Mouse (Mus musculus): Measurements from ENCODE around the gene Brd3. TPM values are rescaled to one million over a fixed set of nuclear protein-coding genes. Genes with fewer than 3 reads are reported as not detected.
A peak's percentile ranks its signal among the peaks of the same experiment; 100 is the strongest.

Brd3 gene
- total and polyA plus RNA-seq, 2 experiments: 5.8 to 14.8 TPM

- WGBS: 2% methylated on average over 54 of the region's 58 CpGs
- H3K27me3 ChIP-seq (ENCODE audit: control insufficient read depth, insufficient read depth, low read length): no peaks in the 10 kb centered on the region
These were observed 80.5 kb downstream of the Brd3 start, which contains the start of gene Vav2 for GRCm38 (mm10) chr2:27426855-27427457. Gene Vav2 (minus strand): TSS chr2:27427033.

GRCm38 (mm10) chr2:27426406-27426854, 81.0 kb downstream of the Brd3 start:
- TF ChIP-seq POLR2A (IDR thresholded peaks at IDR 0.05; ENCODE audit: extremely low read depth, insufficient read depth, low read length) (0 out of 2 replicates have a peak, but pooled peaks have one; percentile 40), CTCF (IDR thresholded peaks at IDR 0.05; ENCODE audit: low read depth, low read length) (no peak)
- no peaks in the 10 kb centered on the region for H3K27me3 ChIP-seq (ENCODE audit: control insufficient read depth, insufficient read depth, low read length)
- DNase-seq (ENCODE audit: extremely low read depth, low read depth, low spot score): peak; percentile 57
- H3K4me3 ChIP-seq (ENCODE audit: insufficient read depth, low read depth, low read length): peak overlapping the region; percentile 96
- no peaks in the 10 kb centered on the region for H3K36me3 ChIP-seq (ENCODE audit: control insufficient read depth, insufficient read depth, low read length)
- peaks cover 45% of the 10 kb centered on the region for H3K79me2 ChIP-seq (ENCODE audit: control insufficient read depth, insufficient read depth, low read length)
- H3K27ac ChIP-seq (replicated peaks; ENCODE audit: insufficient read depth, low read depth, low read length): peak overlapping the region; percentile 96
- peak overlapping the region; percentile 94 for H3K9ac ChIP-seq (ENCODE audit: low read depth, low read length)
- H3K4me1 ChIP-seq (ENCODE audit: control insufficient read depth, insufficient read depth, low read length): peaks cover 23% of the 10 kb centered on the region
- WGBS: under 1% methylated on average over 64 of the region's 64 CpGs

More at GRCm38 (mm10) chr2:27426855-27427457, 80.5 kb downstream of the Brd3 start, which contains the start of gene Vav2:
- DNase-seq (ENCODE audit: extremely low read depth, low read depth, low spot score): peak; percentile 79
- Histone ChIP-seq H3K27ac (replicated peaks; ENCODE audit: insufficient read depth, low read depth, low read length) (peak within 1 kb of the TSS; percentile 96), H3K79me2 (ENCODE audit: control insufficient read depth, insufficient read depth, low read length) (peaks cover 41% of the 10 kb centered on the region), H3K4me1 (ENCODE audit: control insufficient read depth, insufficient read depth, low read length) (peaks cover 18% of the 10 kb centered on the region), H3K9ac (ENCODE audit: low read depth, low read length) (peak within 1 kb of the TSS; percentile 94), H3K36me3 (ENCODE audit: control insufficient read depth, insufficient read depth, low read length) (no peaks in the 10 kb centered on the region), H3K4me3 (ENCODE audit: insufficient read depth, low read depth, low read length) (peak within 1 kb of the TSS; percentile 96)
- TF ChIP-seq POLR2A (IDR thresholded peaks at IDR 0.05; ENCODE audit: extremely low read depth, insufficient read depth, low read length) (peak; percentile 34; the same call in 1 of the 2 replicates), CTCF (IDR thresholded peaks at IDR 0.05; ENCODE audit: low read depth, low read length) (no peak)

- TF ChIP-seq CTCF (IDR thresholded peaks at IDR 0.05; ENCODE audit: low read depth, low read length) (no peak), POLR2A (IDR thresholded peaks at IDR 0.05; ENCODE audit: extremely low read depth, insufficient read depth, low read length) (no peak)
- H3K4me3 ChIP-seq (ENCODE audit: insufficient read depth, low read depth, low read length): peak overlapping the region; percentile 96
- peak overlapping the region; percentile 84 for H3K9ac ChIP-seq (ENCODE audit: low read depth, low read length)
- under 1% methylated on average over 59 of the region's 60 CpGs for WGBS
- peaks cover 48% of the 10 kb centered on the region for H3K79me2 ChIP-seq (ENCODE audit: control insufficient read depth, insufficient read depth, low read length)
- H3K27ac ChIP-seq (replicated peaks; ENCODE audit: insufficient read depth, low read depth, low read length): peak overlapping the region; percentile 76
- no peak for DNase-seq (ENCODE audit: extremely low read depth, low read depth, low spot score)
- H3K4me1 ChIP-seq (ENCODE audit: control insufficient read depth, insufficient read depth, low read length): peaks cover 23% of the 10 kb centered on the region
- no peaks in the 10 kb centered on the region for H3K36me3 ChIP-seq (ENCODE audit: control insufficient read depth, insufficient read depth, low read length)
- H3K27me3 ChIP-seq (ENCODE audit: control insufficient read depth, insufficient read depth, low read length): no peaks in the 10 kb centered on the region
These were observed 81.6 kb downstream of the Brd3 start for GRCm38 (mm10) chr2:27425751-27426405.

- WGBS: 3% methylated on average over 20 of the region's 20 CpGs
- TF ChIP-seq CTCF (IDR thresholded peaks at IDR 0.05; ENCODE audit: low read depth, low read length) (no peak), POLR2A (IDR thresholded peaks at IDR 0.05; ENCODE audit: extremely low read depth, insufficient read depth, low read length) (no peak)
- H3K27me3 ChIP-seq (ENCODE audit: control insufficient read depth, insufficient read depth, low read length): no peaks in the 10 kb centered on the region
- H3K27ac ChIP-seq (replicated peaks; ENCODE audit: insufficient read depth, low read depth, low read length): peak overlapping the region; percentile 76; the same call in 1 of the 2 replicates
- H3K4me1 ChIP-seq (ENCODE audit: control insufficient read depth, insufficient read depth, low read length): peaks cover 26% of the 10 kb centered on the region
- H3K36me3 ChIP-seq (ENCODE audit: control insufficient read depth, insufficient read depth, low read length): no peaks in the 10 kb centered on the region
- peaks cover 52% of the 10 kb centered on the region for H3K79me2 ChIP-seq (ENCODE audit: control insufficient read depth, insufficient read depth, low read length)
- H3K9ac ChIP-seq (ENCODE audit: low read depth, low read length): peak overlapping the region; percentile 84
- H3K4me3 ChIP-seq (ENCODE audit: insufficient read depth, low read depth, low read length): peak overlapping the region; percentile 96
- no peak for DNase-seq (ENCODE audit: extremely low read depth, low read depth, low spot score)
These were observed 82.3 kb downstream of the Brd3 start for GRCm38 (mm10) chr2:27425161-27425611.

GRCm38 (mm10) chr2:27423596-27423995, 83.9 kb downstream of the Brd3 start:
- no peaks in the 10 kb centered on the region for H3K36me3 ChIP-seq (ENCODE audit: control insufficient read depth, insufficient read depth, low read length)
- peaks cover 63% of the 10 kb centered on the region for H3K79me2 ChIP-seq (ENCODE audit: control insufficient read depth, insufficient read depth, low read length)
- DNase-seq (ENCODE audit: extremely low read depth, low read depth, low spot score): no peak
- WGBS: 73% methylated on average over 7 of the region's 7 CpGs
- no peak overlapping the region for H3K27ac ChIP-seq (replicated peaks; ENCODE audit: insufficient read depth, low read depth, low read length)
- TF ChIP-seq POLR2A (IDR thresholded peaks at IDR 0.05; ENCODE audit: extremely low read depth, insufficient read depth, low read length) (no peak), CTCF (IDR thresholded peaks at IDR 0.05; ENCODE audit: low read depth, low read length) (no peak)
- no peak overlapping the region for H3K4me3 ChIP-seq (ENCODE audit: insufficient read depth, low read depth, low read length)
- H3K27me3 ChIP-seq (ENCODE audit: control insufficient read depth, insufficient read depth, low read length): no peaks in the 10 kb centered on the region
- no peak overlapping the region for H3K9ac ChIP-seq (ENCODE audit: low read depth, low read length)
- H3K4me1 ChIP-seq (ENCODE audit: control insufficient read depth, insufficient read depth, low read length): peaks cover 37% of the 10 kb centered on the region

Measured in liver, adult 2 months (tissue).